Mouse (Mus musculus) midbrain, embryonic 12.5 days (tissue): ENCODE measurements at regions not wholly inside any gene's neighbourhood (a gene's known extent, or its start where the extent isn't known, plus 50 kb on each side); places are given as distances from the start of the nearest gene placed in this dataset.

Experiments used
- ATAC-seq: fragments of 200-750 bp; cut with Nextera tagmentation; 2 replicates; pipeline ENCODE4 v1.8.0; 2017; ENCODE audit warnings: low read depth, moderate TSS enrichment, moderate library complexity; ENCODE audit not compliant: low FRiP score
- H3K27ac ChIP-seq: fragments of 300-500 bp; sonication (generic); replicated peaks from 2 replicates; pipeline ENCODE4 v1.5.1; 2016; ENCODE audit warnings: mild to moderate bottlenecking
- H3K27me3 ChIP-seq: fragments of 300-500 bp; sonication (generic); 2 replicates; pipeline ENCODE4 v1.6.1; 2016; ENCODE audit warnings: mild to moderate bottlenecking
- H3K36me3 ChIP-seq: fragments of 300-500 bp; sonication (generic); 2 replicates; pipeline ENCODE4 v1.6.1; 2016
- H3K4me1 ChIP-seq: fragments of 300-500 bp; sonication (generic); 2 replicates; pipeline ENCODE4 v1.6.1; 2016
- H3K4me2 ChIP-seq: fragments of 300-500 bp; sonication (generic); replicated peaks from 2 replicates; pipeline ENCODE4 v1.6.1; 2016; ENCODE audit warnings: mild to moderate bottlenecking, moderate library complexity
- H3K4me3 ChIP-seq: fragments of 300-500 bp; sonication (generic); 2 replicates; pipeline ENCODE4 v1.5.1; 2016; ENCODE audit warnings: mild to moderate bottlenecking
- H3K9ac ChIP-seq: fragments of 300-500 bp; sonication (generic); replicated peaks from 2 replicates; pipeline ENCODE4 v1.6.1; 2016; ENCODE audit warnings: mild to moderate bottlenecking, moderate library complexity
- H3K9me3 ChIP-seq: fragments of 300-500 bp; sonication (generic); 2 replicates; pipeline ENCODE4 v1.6.1; 2016; ENCODE audit warnings: mild to moderate bottlenecking
- WGBS: fragments of 180-500 bp; shearing (Covaris S2); methylation state at CpG from one replicate; pipeline ENCODE4 v1.1.7; 2016; 5-methylcytosine and 5-hydroxymethylcytosine counted together

GRCm38 (mm10) chr8:50708219-50708911, 1864.6 kb upstream of the Tenm3 start:
- 29% methylated on average over 6 of the region's 6 CpGs for WGBS
- Histone ChIP-seq H3K27ac (no peak overlapping the region), H3K36me3 (no peaks in the 10 kb centered on the region), H3K9me3 (no peaks in the 10 kb centered on the region), H3K4me3 (no peak overlapping the region), H3K9ac (no peak overlapping the region), H3K4me1 (no peaks in the 10 kb centered on the region; the same call in 1 of the 2 replicates), H3K27me3 (no peaks in the 10 kb centered on the region), H3K4me2 (no peak overlapping the region; the same call in 1 of the 2 replicates)
- ATAC-seq = peak; percentile 57; the same call in 1 of the 2 replicates

- Histone ChIP-seq H3K4me3 (no peak overlapping the region), H3K36me3 (no peaks in the 10 kb centered on the region), H3K9ac (no peak overlapping the region), H3K27ac (no peak overlapping the region), H3K9me3 (no peaks in the 10 kb centered on the region), H3K4me2 (no peak overlapping the region), H3K27me3 (no peaks in the 10 kb centered on the region), H3K4me1 (no peaks in the 10 kb centered on the region; the same call in 1 of the 2 replicates)
- ATAC-seq = no peak
- 50% methylated on average over 1 of the region's 1 CpGs for WGBS
Observed at GRCm38 (mm10) chr8:50704276-50704675, 1860.5 kb upstream of the Tenm3 start.

- Histone ChIP-seq H3K36me3 (no peaks in the 10 kb centered on the region), H3K4me1 (peaks cover 3% of the 10 kb centered on the region; the same call in 1 of the 2 replicates), H3K27me3 (no peaks in the 10 kb centered on the region), H3K27ac (no peak overlapping the region), H3K9ac (no peak overlapping the region), H3K4me3 (no peak overlapping the region), H3K9me3 (no peaks in the 10 kb centered on the region), H3K4me2 (no peak overlapping the region)
- ATAC-seq = peak; percentile 49; the same call in 1 of the 2 replicates
- 28% methylated on average over 1 of the region's 1 CpGs for WGBS
Observed at GRCm38 (mm10) chr8:50689033-50689432, 1845.3 kb upstream of the Tenm3 start.

- H3K9me3 ChIP-seq = no peaks in the 10 kb centered on the region
- 92% methylated on average over 4 of the region's 4 CpGs for WGBS
Observed at GRCm38 (mm10) chr8:50665357-50665756, 1821.6 kb upstream of the Tenm3 start.

More at GRCm38 (mm10) chr8:50665357-50665756, 1821.6 kb upstream of the Tenm3 start:
- H3K4me3 ChIP-seq = no peak overlapping the region
- H3K4me1 ChIP-seq = no peaks in the 10 kb centered on the region
- H3K4me2 ChIP-seq = no peak overlapping the region
- ATAC-seq = no peak
- no peaks in the 10 kb centered on the region for H3K36me3 ChIP-seq
- no peaks in the 10 kb centered on the region for H3K27me3 ChIP-seq
- H3K27ac ChIP-seq = no peak overlapping the region
- no peak overlapping the region for H3K9ac ChIP-seq
